Mouse (Mus musculus) kidney, adult 2 months (tissue): ENCODE measurements around the gene Ppp1r2. TPM values are rescaled to one million over a fixed set of nuclear protein-coding genes. Genes with fewer than 3 reads are reported as not detected.

Source experiments
- DNase-seq: peaks from one replicate; pipeline ENCODE4 v3.0.0; 2021
- H3K27ac ChIP-seq: fragments of 200-500 bp; 2 replicates; pipeline ENCODE4 v1.5.1; 2012; ENCODE audit warnings: low read depth, low read length, control low read depth, inconsistent platforms; ENCODE audit not compliant: insufficient read depth
- H3K27me3 ChIP-seq: fragments of 200-500 bp; replicated peaks from 2 replicates; pipeline ENCODE4 v1.6.1; 2012; ENCODE audit warnings: mild to moderate bottlenecking, moderate library complexity, low read length, inconsistent platforms; ENCODE audit not compliant: control insufficient read depth, insufficient read depth
- H3K36me3 ChIP-seq: fragments of 200-500 bp; 2 replicates; pipeline ENCODE4 v1.6.1; 2012; ENCODE audit warnings: mild to moderate bottlenecking, moderate library complexity, low read length, inconsistent platforms; ENCODE audit not compliant: control insufficient read depth, insufficient read depth
- H3K4me1 ChIP-seq: fragments of 200-500 bp; 2 replicates; pipeline ENCODE4 v1.6.1; 2011; ENCODE audit warnings: low read length; ENCODE audit not compliant: control insufficient read depth, insufficient read depth
- H3K4me3 ChIP-seq: fragments of 200-500 bp; 2 replicates; pipeline ENCODE4 v1.5.1; 2011; ENCODE audit warnings: mild to moderate bottlenecking, low read depth, low read length, control low read depth; ENCODE audit not compliant: insufficient read depth
- CTCF ChIP-seq: fragments of 200-500 bp; conservative IDR thresholded peaks from 2 replicates; pipeline ENCODE4 v1.5.1; 2011; ENCODE audit warnings: low read depth, mild to moderate bottlenecking, control low read depth, low read length, moderate library complexity, mixed read lengths; ENCODE audit not compliant: insufficient read depth, insufficient read length
- POLR2A ChIP-seq: fragments of 200-500 bp; IDR thresholded peaks from one replicate; pipeline ENCODE4 v1.6.1; 2011; ENCODE audit warnings: low read depth, low read length, control low read depth
- WGBS: fragments of 180-500 bp; shearing (Covaris S2); methylation state at CpG from one replicate; pipeline ENCODE4 v1.1.7; 2018; 5-methylcytosine and 5-hydroxymethylcytosine counted together
- polyA plus RNA-seq: library from polyadenylated mRNA; depleted of rRNA; stranded (reverse); fragments of >200 nt; gene quantifications from 2 replicates; pipeline ENCODE4 v1.2.3, GENCODE M21; 2012; rRNA removed

The Ppp1r2 gene
- polyA plus RNA-seq, 1 experiment: 30.4 TPM

- 74% methylated on average over 9 of the region's 9 CpGs for WGBS
- H3K36me3 ChIP-seq: no peaks in the 10 kb centered on the region
- H3K4me3 ChIP-seq: no peak overlapping the region
- no peak overlapping the region for H3K27ac ChIP-seq
- H3K4me1 ChIP-seq: no peaks in the 10 kb centered on the region
- H3K27me3 ChIP-seq: no peaks in the 10 kb centered on the region
- peak; percentile 24 for DNase-seq
- no peak for TF ChIP-seq POLR2A
- no peak for TF ChIP-seq CTCF
Measured at GRCm38 (mm10) chr16:31211503-31211902, 63.6 kb downstream of the Ppp1r2 start.

GRCm38 (mm10) chr16:31210453-31210852 lies 64.6 kb downstream of the Ppp1r2 start:
- peak; percentile 48 for DNase-seq
- Histone ChIP-seq H3K4me3 (no peak overlapping the region), H3K4me1 (no peaks in the 10 kb centered on the region), H3K36me3 (no peaks in the 10 kb centered on the region), H3K27me3 (no peaks in the 10 kb centered on the region), H3K27ac (no peak overlapping the region)
- WGBS: 52% methylated on average over 4 of the region's 4 CpGs
- TF ChIP-seq CTCF (no peak), POLR2A (no peak)

- Histone ChIP-seq H3K27me3 (no peaks in the 10 kb centered on the region), H3K4me3 (no peak overlapping the region), H3K36me3 (no peaks in the 10 kb centered on the region), H3K27ac (no peak overlapping the region), H3K4me1 (no peaks in the 10 kb centered on the region)
- peak; percentile 53 for DNase-seq
- TF ChIP-seq CTCF: no peak
- TF ChIP-seq POLR2A: no peak
- WGBS: 42% methylated on average over 5 of the region's 5 CpGs
Measured at GRCm38 (mm10) chr16:31209911-31210310, 65.2 kb downstream of the Ppp1r2 start.

GRCm38 (mm10) chr16:31205726-31206125 lies 69.4 kb downstream of the Ppp1r2 start:
- no peaks in the 10 kb centered on the region for H3K27me3 ChIP-seq
- no peak overlapping the region for H3K4me3 ChIP-seq
- TF ChIP-seq POLR2A (no peak), CTCF (no peak)
- no peaks in the 10 kb centered on the region for H3K36me3 ChIP-seq
- no peak for DNase-seq
- no peaks in the 10 kb centered on the region for H3K4me1 ChIP-seq
- WGBS: 92% methylated on average over 7 of the region's 7 CpGs
- H3K27ac ChIP-seq: no peak overlapping the region

GRCm38 (mm10) chr16:31205187-31205586 lies 69.9 kb downstream of the Ppp1r2 start:
- TF ChIP-seq CTCF (no peak), POLR2A (no peak)
- no peaks in the 10 kb centered on the region for H3K36me3 ChIP-seq
- 85% methylated on average over 8 of the region's 8 CpGs for WGBS
- no peaks in the 10 kb centered on the region for H3K27me3 ChIP-seq
- no peak overlapping the region for H3K4me3 ChIP-seq
- no peak for DNase-seq
- no peaks in the 10 kb centered on the region for H3K4me1 ChIP-seq
- H3K27ac ChIP-seq: no peak overlapping the region

- TF ChIP-seq POLR2A (no peak), CTCF (no peak)
- 73% methylated on average over 1 of the region's 1 CpGs for WGBS
- Histone ChIP-seq H3K4me3 (no peak overlapping the region), H3K4me1 (peaks cover 7% of the 10 kb centered on the region; the same call in 1 of the 2 replicates), H3K27me3 (no peaks in the 10 kb centered on the region), H3K27ac (no peak overlapping the region), H3K36me3 (no peaks in the 10 kb centered on the region)
- no peak for DNase-seq
Measured at GRCm38 (mm10) chr16:31204216-31204615, 70.9 kb downstream of the Ppp1r2 start.

- Histone ChIP-seq H3K4me3 (no peak overlapping the region), H3K27ac (no peak overlapping the region), H3K4me1 (peaks cover 10% of the 10 kb centered on the region; the same call in 1 of the 2 replicates), H3K27me3 (no peaks in the 10 kb centered on the region), H3K36me3 (no peaks in the 10 kb centered on the region)
- no peak for DNase-seq
- 74% methylated on average over 2 of the region's 2 CpGs for WGBS
- TF ChIP-seq CTCF (no peak), POLR2A (no peak)
Measured at GRCm38 (mm10) chr16:31201704-31202103, 73.4 kb downstream of the Ppp1r2 start.

Other genes with a start within 250 kb of the Ppp1r2 start
- 16.8 and 18.0 TPM in 2 replicates for gene Xxylt1, start 193.8 kb downstream of the Ppp1r2 start, polyA plus RNA-seq
- 7.7 and 8.6 TPM in 2 replicates for gene Acap2, start 74.0 kb downstream of the Ppp1r2 start, polyA plus RNA-seq
- gene Apod, start 39.5 kb upstream of the Ppp1r2 start, polyA plus RNA-seq: 1.4 and 2.5 TPM in 2 replicates
- 197 and 276 TPM in 2 replicates for gene Bdh1, start 147.0 kb upstream of the Ppp1r2 start, polyA plus RNA-seq